ENCODE assay signal across 8 mouse cellular contexts in the genomic region with DNA sequence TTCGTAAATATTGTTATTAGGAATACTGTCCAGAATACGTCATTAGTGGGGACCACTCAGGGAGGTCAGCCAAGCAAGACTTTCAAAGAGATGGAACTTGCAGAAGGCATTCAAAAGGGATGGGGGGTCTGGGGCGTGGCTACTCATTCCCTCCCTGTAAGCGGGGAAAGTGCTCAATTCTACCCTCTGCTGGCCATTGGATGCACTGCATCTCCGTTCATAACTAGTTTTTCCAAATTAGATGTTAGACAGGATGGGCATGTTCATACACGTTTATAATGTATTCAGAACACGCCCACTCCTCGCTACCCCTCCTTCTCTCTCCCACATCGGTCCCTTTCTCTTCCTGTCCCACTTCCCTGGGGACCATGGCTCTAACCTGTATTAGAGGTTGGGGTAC. TPM values are rescaled to one million over a fixed set of nuclear protein-coding genes. Genes with fewer than 3 reads are reported as not detected.
DNase-seq lines count a peak whose midpoint lies in the region; ATAC-seq lines count a peak whose summit lies in the region.

No protein-coding gene starts in this region.

- no peak overlapping the region for H3K4me3 ChIP-seq in hindbrain, embryonic 14.5 days (replicated peaks; ENCODE audit: low read length)

- peak; percentile 53 for ATAC-seq in hindbrain, embryonic 14.5 days (ENCODE audit: low FRiP score)

- peaks cover 10% of the 10 kb centered on the region for H3K9me3 ChIP-seq in hindbrain, embryonic 14.5 days (ENCODE audit: control insufficient read depth, low read length)

- H3K27ac ChIP-seq in hindbrain, embryonic 14.5 days, result no peak overlapping the region

- H3K9ac ChIP-seq in hindbrain, embryonic 14.5 days, result no peak overlapping the region

- peak overlapping the region; percentile 4; the same call in 1 of the 2 replicates for H3K4me2 ChIP-seq in hindbrain, embryonic 14.5 days (replicated peaks)

- 6% methylated on average over 9 of the region's 9 CpGs for WGBS in hindbrain, embryonic 14.5 days

- no peaks in the 10 kb centered on the region for H3K36me3 ChIP-seq in hindbrain, embryonic 14.5 days (replicated peaks; ENCODE audit: control insufficient read depth, insufficient read depth)

- no peaks in the 10 kb centered on the region for H3K4me1 ChIP-seq in hindbrain, embryonic 14.5 days (replicated peaks; ENCODE audit: control insufficient read depth, insufficient read depth, low read length)

- H3K27me3 ChIP-seq in hindbrain, embryonic 14.5 days (ENCODE audit: control insufficient read depth, insufficient read depth, low read length), result no peaks in the 10 kb centered on the region

- DNase-seq in T-cell, adult 2 months (ENCODE audit: low spot score), result peak; percentile 38
- peak; percentile 92 to 94 for DNase-seq in cerebellum, postnatal 10 days
- peak; percentile 64 to 80 for DNase-seq in frontal cortex, postnatal 14 days (ENCODE audit: low spot score in 2 of 2)
- peak; percentile 93 for DNase-seq in hindbrain, embryonic 14.5 days (ENCODE audit: low spot score)
- DNase-seq in left cerebral cortex, adult 18-20 months (ENCODE audit: low spot score in 2 of 2), result peak; percentile 77 to 85
- DNase-seq in lung, postnatal 4 days, result peak; percentile 79 to 85
- peak; percentile 88 for DNase-seq in retina, postnatal 1 day
- peak; percentile 65 to 72 for DNase-seq in urinary bladder, postnatal 36 days (ENCODE audit: low spot score in 2 of 2)

RNA-seq across cellular contexts. Expression of gene Fhad1, which starts 56.7 kb away (rescaled TPM):
- polyA plus RNA-seq in hindbrain, embryonic 14.5 days (2014; fragmentation: Nextera tagmentation; extraction: Ambion mirVana), result 3.6 and 5.4 TPM in 2 replicates
- 1 to 10 TPM; 7.4 to 9.1 TPM for total RNA-seq in left cerebral cortex, adult 18-20 months (2021)

Comparison
In these comparisons a context has a peak if more than half of its experiments do, and no peak if none do; other contexts are left out.
1. DNase-seq: peak in every context shown above with its lines; median percentile 93 in cerebellum, postnatal 10 days; 93 in hindbrain, embryonic 14.5 days; 88 in retina, postnatal 1 day; 82 in lung, postnatal 4 days; 81 in left cerebral cortex, adult 18-20 months; 72 in frontal cortex, postnatal 14 days; 68 in urinary bladder, postnatal 36 days; 38 in T-cell, adult 2 months.